In genomic region chr3:95310968-95311882, GRCm38 (mm10) we compare ENCODE assay signal across 8 mouse cellular contexts. TPM values are rescaled to one million over a fixed set of nuclear protein-coding genes. Genes with fewer than 3 reads are reported as not detected.
DNase-seq lines count a peak whose midpoint lies in the region; TF ChIP-seq lines count a peak whose summit lies in the region.

No protein-coding gene starts in this region.

- no peak overlapping the region for H3K4me3 ChIP-seq in ES-E14 (ENCODE audit: insufficient read depth in 1 of 2, low read depth in 1 of 2, low read length in 2 of 2, poor library complexity in 1 of 2, severe bottlenecking in 1 of 2)
- no peak overlapping the region for H3K4me3 ChIP-seq in gastrocnemius, adult 2 months
- no peak overlapping the region for H3K4me3 ChIP-seq in spleen, adult 2 months (ENCODE audit: extremely low read depth, insufficient read depth, insufficient read length)

- peak; percentile 73 for TF ChIP-seq CTCF in gastrocnemius, adult 2 months (IDR thresholded peaks at IDR 0.05)
- TF ChIP-seq CTCF in spleen, adult 2 months (IDR thresholded peaks at IDR 0.05; ENCODE audit: extremely low read depth, insufficient read depth, insufficient read length, insufficient replicate concordance) = peak; percentile 1; the same call in 1 of the 2 replicates

- in situ Hi-C loops in ES-E14 (cut with MboI; ENCODE audit: low sequenced_read_pairs in 2 of 2, unreplicated experiment in 2 of 2) = no loop called here

- peak; percentile 76 for DNase-seq in gastrocnemius, adult 18-20 months (ENCODE audit: low spot score)
- DNase-seq in gastrocnemius, postnatal 25 days = no peak
- DNase-seq in ES-E14 (ENCODE audit: low read depth, low spot score) = peak; percentile 73
- DNase-seq in c-Kit-positive CD71-positive TER-119-positive erythroid progenitor cells, embryonic 14.5 days (ENCODE audit: low spot score) = peak; percentile 82
- DNase-seq in gastrocnemius, adult 2 months = peak; percentile 72
- DNase-seq in layer of hippocampus, postnatal 14 days (ENCODE audit: low spot score in 2 of 2) = peak; percentile 42 to 67
- peak; percentile 49 to 78 for DNase-seq in lung, postnatal 4 days
- DNase-seq in spleen, adult 2 months (ENCODE audit: low read depth in 1 of 2, low spot score in 2 of 2) = peak; percentile 40 to 50

- no peak overlapping the region for H3K27ac ChIP-seq in ES-E14 (ENCODE audit: insufficient read depth, low read depth, low read length, poor library complexity, severe bottlenecking)
- H3K27ac ChIP-seq in gastrocnemius, adult 2 months = peak overlapping the region; percentile 9
- H3K27ac ChIP-seq in spleen, adult 2 months (ENCODE audit: insufficient read depth, low read length) = no peak overlapping the region

- H3K4me1 ChIP-seq in ES-E14 (ENCODE audit: control insufficient read depth in 2 of 2, insufficient read depth in 2 of 2, low read length in 2 of 2, poor library complexity in 1 of 2) = peaks cover 0 to 3% of the 10 kb centered on the region in 2 experiments; a peak in 1 of 4 replicates
- peaks cover 15% of the 10 kb centered on the region; the same call in 1 of the 2 replicates for H3K4me1 ChIP-seq in spleen, adult 2 months (ENCODE audit: control insufficient read depth, insufficient read depth, insufficient read length)

- intact Hi-C loops in gastrocnemius, adult 2 months (cut with DNase I) = loop anchor here (2.0 kb wide), 1 partner anchor 24 kb away; no protein-coding TSS in a partner anchor

- TF ChIP-seq POLR2A in spleen, adult 2 months (IDR thresholded peaks at IDR 0.05; ENCODE audit: low read depth, low read length) = no peak

- H3K9me3 ChIP-seq in ES-E14 (ENCODE audit: control insufficient read depth, insufficient read depth, low read depth, low read length) = peaks cover 8% of the 10 kb centered on the region; the same call in 1 of the 2 replicates

- H3K9ac ChIP-seq in ES-E14 (ENCODE audit: insufficient read depth, low read depth, low read length, poor library complexity, severe bottlenecking) = no peak overlapping the region

- WGBS in spleen, adult 2 months = 41% methylated on average over 9 of the region's 9 CpGs

- H3K36me3 ChIP-seq in ES-E14 (ENCODE audit: control insufficient read depth, insufficient read depth, low read length, poor library complexity, severe bottlenecking) = no peaks in the 10 kb centered on the region
- no peaks in the 10 kb centered on the region for H3K36me3 ChIP-seq in spleen, adult 2 months (ENCODE audit: control insufficient read depth, insufficient read depth, low read length)

- H3K27me3 ChIP-seq in spleen, adult 2 months (ENCODE audit: control insufficient read depth, insufficient read depth, low read length) = no peaks in the 10 kb centered on the region

TF ChIP-seq in ES-E14, 5 proteins besides CTCF, POLR2A, EP300 and RAD21:
- no peak for TF ChIP-seq ZNF384 (IDR thresholded peaks at IDR 0.05; ENCODE audit: low read depth, low read length)
- TF ChIP-seq HCFC1 (IDR thresholded peaks at IDR 0.05; ENCODE audit: borderline replicate concordance, insufficient read depth, low read length) = no peak
- 0 out of 2 replicates have a peak, but pooled peaks have one; percentile 20 for TF ChIP-seq ZC3H11A (IDR thresholded peaks at IDR 0.05; ENCODE audit: borderline replicate concordance, low read depth, low read length)
- no peak for TF ChIP-seq CHD2 (IDR thresholded peaks at IDR 0.05; ENCODE audit: low read depth, low read length)

RNA-seq across cellular contexts. Expression of gene Cers2, which starts 3.4 kb away (rescaled TPM):
- 10 to 100 TPM; 14.7 to 22.1 TPM for total RNA-seq in gastrocnemius, adult 18-20 months (2021)
- 10 to 100 TPM; 20.3 to 21.7 TPM for total RNA-seq in gastrocnemius, postnatal 25 days (2021)
- 87.6 and 101 TPM in 2 replicates for total RNA-seq in ES-E14 (2012; rRNA removed)
- 10 to 100 TPM; 19.6 to 23.4 TPM for total RNA-seq in gastrocnemius, adult 2 months (2021)
- 10 to 100 TPM; 60.8 to 62.0 TPM for total RNA-seq in layer of hippocampus, postnatal 14 days (2021)
- polyA plus RNA-seq in spleen, adult 2 months (2012; rRNA removed) = 95.7 and 101 TPM in 2 replicates

RNA-seq across cellular contexts. Expression of gene Anxa9, which starts 4.2 kb away (rescaled TPM):
- total RNA-seq in gastrocnemius, adult 18-20 months (2021) = under 1 TPM in 1 of 2 experiments, not detected in 1; 0.17 TPM
- total RNA-seq in gastrocnemius, postnatal 25 days (2021) = under 1 TPM; 0.15 to 0.27 TPM
- 0.58 and 1.1 TPM in 2 replicates for total RNA-seq in ES-E14 (2012; rRNA removed)
- not detected for total RNA-seq in gastrocnemius, adult 2 months (2021)
- total RNA-seq in layer of hippocampus, postnatal 14 days (2021) = under 1 TPM; 0.51 to 0.95 TPM
- polyA plus RNA-seq in spleen, adult 2 months (2012; rRNA removed) = 2.6 and 2.7 TPM in 2 replicates

RNA-seq across cellular contexts. Expression of gene Prune1, which starts 29.3 kb away (rescaled TPM):
- total RNA-seq in gastrocnemius, adult 18-20 months (2021) = 10 to 100 TPM; 51.3 to 56.0 TPM
- total RNA-seq in gastrocnemius, postnatal 25 days (2021) = 10 to 100 TPM; 36.5 to 38.3 TPM
- 26.4 and 29.5 TPM in 2 replicates for total RNA-seq in ES-E14 (2012; rRNA removed)
- total RNA-seq in gastrocnemius, adult 2 months (2021) = 10 to 100 TPM; 45.8 to 46.9 TPM
- total RNA-seq in layer of hippocampus, postnatal 14 days (2021) = 10 to 100 TPM; 26.8 to 26.9 TPM
- polyA plus RNA-seq in spleen, adult 2 months (2012; rRNA removed) = 7.7 and 8.9 TPM in 2 replicates

RNA-seq across cellular contexts. Expression of gene Mindy1, which starts 30.1 kb away (rescaled TPM):
- total RNA-seq in gastrocnemius, adult 18-20 months (2021) = 10 to 100 TPM; 29.7 to 30.6 TPM
- total RNA-seq in gastrocnemius, postnatal 25 days (2021) = 10 to 100 TPM; 19.9 to 22.8 TPM
- total RNA-seq in ES-E14 (2012; rRNA removed) = 48.8 and 54.5 TPM in 2 replicates
- total RNA-seq in gastrocnemius, adult 2 months (2021) = 10 to 100 TPM; 23.9 to 26.4 TPM
- total RNA-seq in layer of hippocampus, postnatal 14 days (2021) = 10 to 100 TPM; 26.2 to 28.5 TPM
- polyA plus RNA-seq in spleen, adult 2 months (2012; rRNA removed) = 44.8 and 51.0 TPM in 2 replicates

RNA-seq across cellular contexts. Expression of gene Setdb1, which starts 45.8 kb away (rescaled TPM):
- total RNA-seq in gastrocnemius, adult 18-20 months (2021) = 10 to 100 TPM in 1 of 2 experiments, 1 to 10 TPM in 1; 8.9 to 10.8 TPM
- 10 to 100 TPM; 10.2 to 11.8 TPM for total RNA-seq in gastrocnemius, postnatal 25 days (2021)
- total RNA-seq in ES-E14 (2012; rRNA removed) = 54.7 and 59.1 TPM in 2 replicates
- total RNA-seq in gastrocnemius, adult 2 months (2021) = 10 to 100 TPM; 10.6 to 11.7 TPM
- 10 to 100 TPM; 40.7 to 40.8 TPM for total RNA-seq in layer of hippocampus, postnatal 14 days (2021)
- 9.4 and 10.4 TPM in 2 replicates for polyA plus RNA-seq in spleen, adult 2 months (2012; rRNA removed)
